Mouse (Mus musculus) bone marrow, adult 2 months (tissue): ENCODE measurements around the gene Adssl1.

ENCODE experiments used
- CTCF ChIP-seq: fragments of 200-500 bp; IDR thresholded peaks from 2 replicates; pipeline ENCODE4 v1.5.1; 2011; ENCODE audit warnings: low read length, control low read depth; ENCODE audit not compliant: control insufficient read depth, insufficient read depth
- POLR2A ChIP-seq: fragments of 200-500 bp; IDR thresholded peaks from 2 replicates; pipeline ENCODE4 v1.6.1; 2011; ENCODE audit warnings: low read depth, mild to moderate bottlenecking, control low read depth, low read length, borderline replicate concordance; ENCODE audit not compliant: control insufficient read depth

DNA sequence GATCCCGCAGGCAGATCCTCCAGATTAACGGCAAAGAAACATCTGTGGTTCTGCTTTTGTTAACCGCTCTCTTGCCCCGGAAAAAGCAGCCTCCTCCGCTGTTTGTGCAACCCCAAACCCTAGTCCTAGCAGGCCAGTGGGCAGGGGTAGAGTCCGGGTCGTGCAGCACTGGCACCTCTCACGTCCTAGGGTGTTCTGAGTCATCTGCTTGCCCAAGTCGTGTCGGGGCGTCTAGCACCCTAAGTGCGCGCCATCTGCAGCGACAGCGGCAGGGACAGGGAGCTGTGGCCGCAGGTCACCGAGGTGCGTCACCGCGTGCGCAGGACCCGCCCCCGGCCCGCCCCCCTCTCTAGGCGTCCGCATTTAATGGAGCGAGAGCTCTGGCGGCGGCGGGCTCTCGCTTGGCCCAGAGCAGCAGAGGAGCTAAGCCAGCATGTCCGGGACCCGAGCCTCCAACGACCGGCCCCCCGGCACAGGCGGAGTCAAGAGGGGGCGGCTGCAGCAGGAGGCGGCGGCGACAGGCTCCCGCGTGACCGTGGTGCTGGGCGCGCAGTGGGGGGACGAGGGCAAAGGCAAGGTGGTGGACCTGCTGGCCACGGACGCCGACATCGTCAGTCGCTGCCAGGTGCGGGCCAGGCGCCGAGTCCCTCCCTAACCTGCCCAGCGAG lies at the start of gene Adssl1:
- TF ChIP-seq CTCF (peak; percentile 21; the same call in 1 of the 2 replicates), POLR2A (peak; percentile 94)
